Mouse (Mus musculus) embryonic facial prominence, embryonic 15.5 days (tissue): ENCODE measurements around the gene Gys1. TPM values are rescaled to one million over a fixed set of nuclear protein-coding genes. Genes with fewer than 3 reads are reported as not detected.
A peak's percentile ranks its signal among the peaks of the same experiment; 100 is the strongest.

ENCODE experiments used
- ATAC-seq: fragments of 200-750 bp; cut with Nextera tagmentation; 2 replicates; pipeline ENCODE4 v1.8.0; 2017; ENCODE audit warnings: low read depth, moderate TSS enrichment; ENCODE audit not compliant: insufficient number of reproducible peaks, low FRiP score, low TSS enrichment
- H3K27ac ChIP-seq: fragments of 300-500 bp; sonication (generic); replicated peaks from 2 replicates; pipeline ENCODE4 v1.5.1; 2015; ENCODE audit warnings: mild to moderate bottlenecking, inconsistent platforms
- H3K27me3 ChIP-seq: fragments of 300-500 bp; sonication (generic); 2 replicates; pipeline ENCODE4 v1.6.1; 2015; ENCODE audit warnings: inconsistent platforms
- H3K36me3 ChIP-seq: fragments of 300-500 bp; sonication (generic); 2 replicates; pipeline ENCODE4 v1.6.1; 2015; ENCODE audit warnings: mild to moderate bottlenecking, inconsistent platforms
- H3K4me1 ChIP-seq: fragments of 300-500 bp; sonication (generic); 2 replicates; pipeline ENCODE4 v1.6.1; 2015; ENCODE audit warnings: inconsistent platforms
- H3K4me2 ChIP-seq: fragments of 300-500 bp; sonication (generic); replicated peaks from 2 replicates; pipeline ENCODE4 v1.6.1; 2015; ENCODE audit warnings: mild to moderate bottlenecking, inconsistent platforms
- H3K4me3 ChIP-seq: fragments of 300-500 bp; sonication (generic); replicated peaks from 2 replicates; pipeline ENCODE4 v1.5.1; 2015; ENCODE audit warnings: mild to moderate bottlenecking, inconsistent platforms
- H3K9ac ChIP-seq: fragments of 300-500 bp; sonication (generic); 2 replicates; pipeline ENCODE4 v1.6.1; 2015; ENCODE audit warnings: inconsistent platforms
- H3K9me3 ChIP-seq: fragments of 300-500 bp; sonication (generic); replicated peaks from 2 replicates; pipeline ENCODE4 v1.6.1; 2016; ENCODE audit warnings: inconsistent platforms
- WGBS: fragments of 180-500 bp; shearing (Covaris S2); methylation state at CpG from one replicate; pipeline ENCODE4 v1.1.7; 2015; 5-methylcytosine and 5-hydroxymethylcytosine counted together
- polyA plus RNA-seq: library from polyadenylated mRNA; unstranded; fragments of >200 nt; fragmentation: Nextera tagmentation; extraction: Ambion mirVana; gene quantifications from 2 replicates; pipeline ENCODE4 v1.2.1, GENCODE M21; 2015

Gys1 gene
- polyA plus RNA-seq, 1 experiment from 2014 or later, result 40.6 TPM

DNA sequence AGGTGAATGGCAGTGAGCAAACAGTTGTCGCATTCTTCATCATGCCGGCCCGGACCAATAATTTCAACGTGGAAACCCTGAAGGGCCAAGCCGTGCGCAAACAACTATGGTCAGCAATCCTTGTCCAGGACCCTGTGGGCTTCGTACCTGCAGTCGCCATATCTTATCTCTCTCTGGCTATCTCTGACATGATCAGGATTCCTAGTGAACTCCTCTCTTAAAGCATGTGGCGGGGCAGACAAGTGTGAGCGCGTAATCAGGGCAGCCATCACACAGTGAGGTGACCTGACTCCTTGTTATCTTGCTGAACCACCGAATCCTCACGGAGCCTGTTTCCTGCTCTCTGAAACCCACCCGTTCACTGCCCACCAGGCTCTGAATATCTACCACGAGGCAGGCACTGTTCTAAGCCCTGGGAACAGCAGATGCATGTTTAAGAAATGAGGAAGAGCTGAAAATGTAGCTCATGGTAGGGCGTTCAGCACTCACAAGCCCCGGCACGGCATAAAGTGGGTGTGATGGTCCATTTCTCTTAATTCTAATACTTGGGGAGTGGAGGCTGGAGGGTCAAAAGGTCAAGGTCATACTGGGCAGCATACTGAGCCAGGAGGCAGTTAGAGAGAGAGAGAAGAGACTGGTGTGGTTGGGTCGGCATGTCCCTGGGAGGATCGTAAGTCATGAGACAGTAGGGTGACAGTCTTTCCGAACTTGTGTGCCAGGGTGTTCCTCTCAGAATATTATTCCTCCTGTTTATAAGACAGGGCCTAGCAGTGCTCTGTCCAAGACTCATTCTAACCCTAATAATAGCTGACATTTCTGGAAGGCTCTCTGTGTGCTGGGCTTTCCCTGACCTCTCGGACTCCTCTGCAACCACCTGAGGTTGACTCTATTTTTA lies 9.1 kb downstream of the Gys1 start:
- WGBS, result 85% methylated on average over 22 of the region's 22 CpGs
- H3K9me3 ChIP-seq, result no peaks in the 10 kb centered on the region
- no peaks in the 10 kb centered on the region for H3K27me3 ChIP-seq
- H3K4me3 ChIP-seq, result no peak overlapping the region
- ATAC-seq, result no peak
- no peak overlapping the region for H3K9ac ChIP-seq
- no peak overlapping the region for H3K4me2 ChIP-seq
- no peak overlapping the region for H3K27ac ChIP-seq
- H3K4me1 ChIP-seq, result no peaks in the 10 kb centered on the region
- peaks cover 73% of the 10 kb centered on the region for H3K36me3 ChIP-seq

DNA sequence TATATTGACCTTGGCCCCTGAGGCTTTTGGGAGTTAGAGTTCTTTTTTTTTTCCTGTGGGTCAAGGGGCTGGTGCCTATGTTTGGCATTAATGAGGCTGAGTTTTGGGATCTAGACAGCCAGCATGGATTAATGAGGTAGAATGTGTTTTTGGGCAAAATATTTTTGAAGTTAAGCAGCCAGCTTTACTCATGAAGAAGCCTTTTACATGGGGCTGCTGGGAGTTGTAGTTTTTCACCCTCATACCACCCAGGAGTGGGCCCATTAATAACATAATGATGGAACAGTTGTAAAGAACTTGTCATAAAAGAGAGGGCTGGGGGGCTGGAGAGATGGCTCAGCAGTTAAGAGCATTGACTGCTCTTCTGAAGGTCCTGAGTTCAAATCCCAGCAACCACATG lies 11.9 kb downstream of the Gys1 start:
- no peak overlapping the region for H3K4me3 ChIP-seq
- H3K9ac ChIP-seq, result no peak overlapping the region
- no peaks in the 10 kb centered on the region for H3K4me1 ChIP-seq
- peaks cover 61% of the 10 kb centered on the region for H3K36me3 ChIP-seq
- no peaks in the 10 kb centered on the region for H3K27me3 ChIP-seq
- H3K9me3 ChIP-seq, result no peaks in the 10 kb centered on the region
- H3K27ac ChIP-seq, result no peak overlapping the region
- H3K4me2 ChIP-seq, result no peak overlapping the region
- ATAC-seq, result no peak

GRCm38 (mm10) chr7:45447325-45447990 lies 12.8 kb downstream of the Gys1 start:
- no peak overlapping the region for H3K27ac ChIP-seq
- H3K36me3 ChIP-seq, result peaks cover 63% of the 10 kb centered on the region
- H3K4me3 ChIP-seq, result no peak overlapping the region
- WGBS, result 33% methylated on average over 11 of the region's 11 CpGs
- H3K4me1 ChIP-seq, result no peaks in the 10 kb centered on the region
- H3K9ac ChIP-seq, result no peak overlapping the region
- no peak for ATAC-seq
- H3K27me3 ChIP-seq, result no peaks in the 10 kb centered on the region
- H3K4me2 ChIP-seq, result no peak overlapping the region
- no peaks in the 10 kb centered on the region for H3K9me3 ChIP-seq

GRCm38 (mm10) chr7:45449974-45450373 lies 15.3 kb downstream of the Gys1 start:
- Histone ChIP-seq H3K9me3 (no peaks in the 10 kb centered on the region), H3K4me3 (no peak overlapping the region), H3K4me2 (no peak overlapping the region), H3K9ac (no peak overlapping the region), H3K27me3 (no peaks in the 10 kb centered on the region), H3K4me1 (no peaks in the 10 kb centered on the region), H3K27ac (no peak overlapping the region), H3K36me3 (peaks cover 57% of the 10 kb centered on the region)
- ATAC-seq, result no peak
- 87% methylated on average over 1 of the region's 1 CpGs for WGBS

- 54% methylated on average over 23 of the region's 23 CpGs for WGBS
- no peaks in the 10 kb centered on the region for H3K9me3 ChIP-seq
- peaks cover 4% of the 10 kb centered on the region; the same call in 1 of the 2 replicates for H3K4me1 ChIP-seq
- no peaks in the 10 kb centered on the region for H3K27me3 ChIP-seq
- peaks cover 52% of the 10 kb centered on the region for H3K36me3 ChIP-seq
- ATAC-seq, result no peak
- no peak overlapping the region for H3K4me2 ChIP-seq
- no peak overlapping the region for H3K4me3 ChIP-seq
- no peak overlapping the region for H3K27ac ChIP-seq
- H3K9ac ChIP-seq, result no peak overlapping the region
Measured at GRCm38 (mm10) chr7:45451344-45451982, 16.8 kb downstream of the Gys1 start.

DNA sequence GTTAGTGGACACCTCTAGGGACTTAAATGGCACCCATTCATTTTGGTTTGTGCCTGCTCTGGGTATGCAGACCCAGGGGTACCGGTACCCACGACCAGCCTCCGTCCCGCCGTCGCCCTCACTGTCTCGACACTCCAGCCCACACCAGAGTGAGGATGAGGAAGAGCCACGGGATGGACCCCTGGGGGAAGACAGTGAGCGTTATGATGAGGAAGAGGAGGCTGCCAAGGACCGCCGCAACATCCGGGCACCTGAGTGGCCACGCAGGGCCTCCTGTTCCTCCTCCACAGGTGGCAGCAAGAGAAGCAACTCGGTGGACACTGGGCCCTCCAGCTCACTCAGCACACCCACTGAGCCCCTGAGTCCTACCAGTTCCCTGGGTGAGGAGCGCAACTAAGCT lies 20.3 kb downstream of the Gys1 start:
- H3K4me3 ChIP-seq, result no peak overlapping the region
- H3K9me3 ChIP-seq, result no peaks in the 10 kb centered on the region
- peaks cover 54% of the 10 kb centered on the region for H3K36me3 ChIP-seq
- 90% methylated on average over 15 of the region's 15 CpGs for WGBS
- no peak overlapping the region for H3K27ac ChIP-seq
- H3K27me3 ChIP-seq, result no peaks in the 10 kb centered on the region
- H3K4me2 ChIP-seq, result no peak overlapping the region
- ATAC-seq, result no peak
- H3K4me1 ChIP-seq, result peaks cover 27% of the 10 kb centered on the region
- no peak overlapping the region for H3K9ac ChIP-seq

- WGBS, result 60% methylated on average over 13 of the region's 13 CpGs
- peaks cover 50% of the 10 kb centered on the region for H3K36me3 ChIP-seq
- H3K27ac ChIP-seq, result peak overlapping the region; percentile 17; the same call in 1 of the 2 replicates
- no peak overlapping the region for H3K4me3 ChIP-seq
- ATAC-seq, result no peak
- no peaks in the 10 kb centered on the region for H3K27me3 ChIP-seq
- no peak overlapping the region for H3K9ac ChIP-seq
- H3K4me2 ChIP-seq, result no peak overlapping the region
- no peaks in the 10 kb centered on the region for H3K9me3 ChIP-seq
- H3K4me1 ChIP-seq, result peaks cover 38% of the 10 kb centered on the region
Measured at GRCm38 (mm10) chr7:45455932-45456696, 21.5 kb downstream of the Gys1 start.

DNA sequence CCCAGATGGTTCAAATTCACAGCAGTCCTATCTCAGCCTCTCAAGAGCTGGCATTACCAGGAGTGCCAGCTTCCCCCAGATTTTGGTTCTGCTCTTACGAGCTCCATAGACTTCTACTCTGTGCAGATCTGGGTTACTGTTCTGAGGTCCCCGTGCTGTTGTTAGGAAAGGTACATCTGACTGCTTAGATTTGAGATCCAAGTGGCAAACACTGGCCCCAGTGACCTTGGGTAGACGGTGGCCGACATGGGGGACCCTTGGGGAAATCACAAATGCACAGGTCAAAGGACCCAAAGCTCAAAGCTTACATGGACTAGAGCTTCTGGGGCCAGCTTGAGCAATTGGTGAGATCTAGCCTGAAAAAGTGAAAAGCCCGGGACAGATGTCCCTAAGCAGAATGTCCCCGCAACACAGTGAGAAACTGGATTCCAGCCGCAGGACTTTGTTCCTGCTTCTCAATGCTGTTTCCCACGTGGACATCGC lies 22.1 kb downstream of the Gys1 start:
- H3K36me3 ChIP-seq, result peaks cover 48% of the 10 kb centered on the region
- WGBS, result 45% methylated on average over 9 of the region's 9 CpGs
- peak overlapping the region; percentile 72; the same call in 1 of the 2 replicates for H3K4me2 ChIP-seq
- no peaks in the 10 kb centered on the region for H3K9me3 ChIP-seq
- H3K27ac ChIP-seq, result peak overlapping the region; percentile 71
- H3K9ac ChIP-seq, result no peak overlapping the region
- peak overlapping the region; percentile 77 for H3K4me3 ChIP-seq
- H3K27me3 ChIP-seq, result no peaks in the 10 kb centered on the region
- H3K4me1 ChIP-seq, result peaks cover 43% of the 10 kb centered on the region
- no peak for ATAC-seq

DNA sequence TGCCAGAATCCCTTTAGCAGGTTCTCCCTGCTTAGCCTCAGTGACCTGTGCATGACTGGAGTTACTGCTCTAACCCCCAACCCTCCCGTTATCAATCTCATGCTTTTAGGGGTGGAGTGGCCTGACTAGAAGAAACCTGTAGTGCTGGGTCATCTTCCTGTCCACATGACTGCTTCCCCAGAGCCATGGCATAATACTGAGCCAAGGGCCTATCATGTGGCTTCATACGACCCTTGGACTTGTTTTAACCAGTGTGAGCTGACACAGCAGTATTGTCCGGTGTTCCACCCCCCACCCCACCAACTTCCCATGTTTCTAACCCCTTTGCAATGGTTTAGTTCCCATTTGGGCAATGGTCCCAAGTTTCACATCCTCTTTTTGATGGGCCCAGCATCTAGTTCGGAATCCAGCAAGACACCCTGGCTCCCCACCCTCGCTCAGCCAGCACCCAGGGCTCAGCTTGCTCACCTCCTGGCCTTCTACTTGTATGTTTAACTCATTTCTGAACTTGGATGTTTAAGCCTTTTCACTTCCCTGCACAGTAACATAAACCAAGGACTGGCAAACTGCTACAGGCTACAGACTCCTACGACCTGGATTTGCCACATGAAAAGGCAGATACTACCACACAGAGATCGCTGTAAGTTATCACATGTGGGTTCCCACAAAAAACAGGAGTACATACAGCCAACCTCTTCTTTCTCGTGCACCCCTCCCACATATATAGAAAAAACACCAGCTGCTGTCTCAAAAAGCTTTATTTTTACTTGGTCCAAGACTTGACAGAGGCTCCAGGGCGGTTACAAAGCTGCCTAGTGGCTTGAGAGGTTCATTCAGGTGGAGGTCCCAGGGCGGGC lies 22.8 kb downstream of the Gys1 start:
- Histone ChIP-seq H3K4me2 (peak overlapping the region; percentile 72), H3K4me1 (peaks cover 46% of the 10 kb centered on the region), H3K9ac (no peak overlapping the region), H3K9me3 (no peaks in the 10 kb centered on the region), H3K27me3 (no peaks in the 10 kb centered on the region), H3K4me3 (peak overlapping the region; percentile 77), H3K36me3 (peaks cover 44% of the 10 kb centered on the region), H3K27ac (peak overlapping the region; percentile 71)
- no peak for ATAC-seq
- WGBS, result 56% methylated on average over 10 of the region's 10 CpGs
